Mouse (Mus musculus) lung, embryonic 14.5 days (tissue): ENCODE results near the gene Gm26558. TPM values are rescaled to one million over a fixed set of nuclear protein-coding genes. Genes with fewer than 3 reads are reported as not detected.

Source experiments
- ATAC-seq: fragments of 200-750 bp; cut with Nextera tagmentation; 2 replicates; pipeline ENCODE4 v1.8.0; 2017; ENCODE audit warnings: mild to moderate bottlenecking, moderate TSS enrichment, moderate library complexity; ENCODE audit not compliant: insufficient read depth
- DNase-seq: peaks from one replicate; pipeline ENCODE4 v3.0.0-alpha.2; 2015
- H3K27ac ChIP-seq: fragments of 300-500 bp; sonication (generic); 2 replicates; pipeline ENCODE4 v1.5.1; 2014; ENCODE audit warnings: low read depth, mild to moderate bottlenecking, moderate library complexity
- H3K27me3 ChIP-seq: fragments of 300-500 bp; sonication (generic); 2 replicates; pipeline ENCODE4 v1.6.1; 2014; ENCODE audit warnings: low read length, control low read depth; ENCODE audit not compliant: insufficient read depth
- H3K36me3 ChIP-seq: fragments of 300-500 bp; sonication (generic); 2 replicates; pipeline ENCODE4 v1.6.1; 2014; ENCODE audit warnings: control low read depth; ENCODE audit not compliant: insufficient read depth
- H3K4me1 ChIP-seq: fragments of 300-500 bp; sonication (generic); 2 replicates; pipeline ENCODE4 v1.6.1; 2014; ENCODE audit warnings: antibody characterized with exemption, control low read depth; ENCODE audit not compliant: insufficient read depth
- H3K4me2 ChIP-seq: fragments of 300-500 bp; sonication (generic); 2 replicates; pipeline ENCODE4 v1.6.1; 2014; ENCODE audit warnings: mild to moderate bottlenecking
- H3K4me3 ChIP-seq: fragments of 300-500 bp; sonication (generic); 2 replicates; pipeline ENCODE4 v1.5.1; 2014; ENCODE audit warnings: low read depth, low read length
- H3K9ac ChIP-seq: fragments of 300-500 bp; sonication (generic); 2 replicates; pipeline ENCODE4 v1.6.1; 2014
- H3K9me3 ChIP-seq: fragments of 300-500 bp; sonication (generic); 2 replicates; pipeline ENCODE4 v1.6.1; 2016; ENCODE audit warnings: low read depth, low read length, control low read depth
- CTCF ChIP-seq: IDR thresholded peaks from 2 replicates; pipeline ENCODE4 v1.5.1; 2016; ENCODE audit warnings: antibody characterized with exemption, low read depth
- WGBS: fragments of 180-500 bp; shearing (Covaris S2); extraction: QIAGEN DNeasy Blood & Tissue Kit; methylation state at CpG from one replicate; pipeline ENCODE4 v1.1.7; 2014; 5-methylcytosine and 5-hydroxymethylcytosine counted together
- polyA plus RNA-seq: library from polyadenylated mRNA; unstranded; fragments of >200 nt; fragmentation: Nextera tagmentation; extraction: Ambion mirVana; gene quantifications from 2 replicates; pipeline ENCODE4 v1.2.1, GENCODE M21; 2014

The Gm26558 gene
- polyA plus RNA-seq = 5.1 and 5.3 TPM in 2 replicates

DNA sequence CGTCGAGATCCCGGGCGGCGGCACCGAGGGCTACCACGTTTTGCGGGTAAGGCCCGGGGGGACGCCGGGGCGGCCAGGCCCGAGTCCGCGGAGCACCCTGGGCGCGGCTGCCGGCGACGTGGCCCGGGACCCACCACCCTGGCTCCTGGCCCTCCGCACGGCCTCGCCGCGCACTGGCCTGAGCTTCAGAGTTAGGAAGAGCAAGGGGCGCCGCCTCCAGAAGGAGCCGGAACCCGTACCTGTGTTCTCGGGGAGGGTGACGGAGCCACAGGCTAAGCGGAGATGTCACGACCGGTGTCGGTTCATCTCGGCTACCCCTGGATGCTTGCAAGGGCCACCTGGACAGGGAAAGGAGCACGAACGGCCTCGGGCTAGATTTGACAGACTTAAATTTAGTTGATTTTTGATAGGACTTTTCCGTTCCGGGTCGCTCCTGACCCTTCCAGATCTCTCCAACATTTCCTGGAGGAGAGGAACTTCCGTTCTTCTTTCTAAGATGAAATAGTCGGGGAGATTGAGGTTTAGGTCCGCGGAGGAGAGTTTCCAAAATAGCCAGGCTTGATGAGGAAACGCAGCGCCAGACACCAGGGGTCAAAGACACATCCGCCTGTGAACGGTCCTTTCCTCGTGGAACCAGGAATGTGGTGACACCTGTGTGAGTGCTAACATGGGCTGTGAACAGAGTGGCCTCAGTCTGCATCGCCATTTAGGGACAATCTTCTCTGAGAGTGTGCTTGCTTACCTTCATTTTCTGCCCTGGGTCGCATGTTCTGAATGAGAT lies at the start of gene Gm26558:
Gm26558 (minus strand) TSS at position 394 of the 781 bp plus-strand sequence.
- Histone ChIP-seq H3K27ac (peak within 1 kb of the TSS; percentile 96), H3K27me3 (no peaks in the 10 kb centered on the region), H3K36me3 (no peaks in the 10 kb centered on the region; the same call in 1 of the 2 replicates), H3K4me2 (peak within 1 kb of the TSS; percentile 79), H3K9ac (peak within 1 kb of the TSS; percentile 96), H3K9me3 (no peaks in the 10 kb centered on the region), H3K4me3 (peak within 1 kb of the TSS; percentile 93), H3K4me1 (peaks cover 3% of the 10 kb centered on the region; the same call in 1 of the 2 replicates)
- no peak for TF ChIP-seq CTCF
- WGBS = under 1% methylated on average over 50 of the region's 54 CpGs
- ATAC-seq (peak; percentile 77), DNase-seq (peak; percentile 56)

DNA sequence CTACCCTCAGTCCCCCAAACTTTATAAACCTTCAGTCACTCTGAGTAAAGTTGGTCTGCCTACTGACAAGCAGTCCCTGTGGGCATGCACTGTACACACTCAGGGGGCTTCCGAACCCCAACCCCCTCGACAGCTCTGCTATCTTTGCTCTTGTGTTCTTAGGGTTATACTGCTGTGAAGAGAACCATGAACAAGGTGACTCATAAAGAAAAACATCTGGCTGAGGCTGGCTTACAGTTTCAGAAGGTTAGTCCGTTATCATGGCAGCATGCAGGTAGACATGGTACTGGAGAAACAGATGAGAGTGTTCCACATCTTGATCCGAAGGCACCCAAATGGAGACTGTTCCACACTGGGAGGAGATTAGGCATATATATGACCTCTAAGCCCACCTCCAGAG lies 49.0 kb upstream of the Gm26558 start:
- Histone ChIP-seq H3K36me3 (peaks cover 47% of the 10 kb centered on the region), H3K27ac (no peak overlapping the region), H3K4me1 (no peaks in the 10 kb centered on the region), H3K9ac (no peak overlapping the region), H3K27me3 (no peaks in the 10 kb centered on the region), H3K9me3 (no peaks in the 10 kb centered on the region), H3K4me3 (no peak overlapping the region), H3K4me2 (no peak overlapping the region)
- no peak for TF ChIP-seq CTCF
- ATAC-seq (no peak), DNase-seq (no peak)
- 91% methylated on average over 4 of the region's 4 CpGs for WGBS

DNA sequence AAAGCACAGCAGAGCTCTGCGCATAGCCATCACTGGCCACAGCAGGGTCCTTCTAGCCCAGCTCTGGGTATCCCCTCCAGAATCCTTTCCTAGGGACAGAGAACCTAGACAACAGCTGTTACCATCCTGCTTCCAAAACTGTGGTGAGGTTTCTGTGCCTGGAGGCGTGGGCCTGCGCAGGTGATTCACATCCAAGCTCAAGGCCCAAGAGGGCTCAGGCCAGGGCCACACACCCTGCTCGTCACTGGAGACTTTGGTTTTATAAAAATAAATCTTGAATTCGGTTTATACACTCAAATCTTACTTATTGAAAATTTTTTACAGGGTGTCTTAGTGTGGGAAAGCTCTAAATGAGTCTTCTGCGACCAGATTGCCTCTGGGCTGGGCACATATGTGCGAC lies 48.3 kb upstream of the Gm26558 start:
- no peaks in the 10 kb centered on the region for H3K9me3 ChIP-seq
- no peak overlapping the region for H3K27ac ChIP-seq
- ATAC-seq = no peak
- no peak for TF ChIP-seq CTCF
- H3K36me3 ChIP-seq = peaks cover 40% of the 10 kb centered on the region
- H3K4me1 ChIP-seq = no peaks in the 10 kb centered on the region
- H3K27me3 ChIP-seq = no peaks in the 10 kb centered on the region
- no peak overlapping the region for H3K9ac ChIP-seq
- H3K4me2 ChIP-seq = no peak overlapping the region
- no peak for DNase-seq
- whole genome bisulfite sequencing = 88% methylated on average over 7 of the region's 7 CpGs
- H3K4me3 ChIP-seq = no peak overlapping the region

DNA sequence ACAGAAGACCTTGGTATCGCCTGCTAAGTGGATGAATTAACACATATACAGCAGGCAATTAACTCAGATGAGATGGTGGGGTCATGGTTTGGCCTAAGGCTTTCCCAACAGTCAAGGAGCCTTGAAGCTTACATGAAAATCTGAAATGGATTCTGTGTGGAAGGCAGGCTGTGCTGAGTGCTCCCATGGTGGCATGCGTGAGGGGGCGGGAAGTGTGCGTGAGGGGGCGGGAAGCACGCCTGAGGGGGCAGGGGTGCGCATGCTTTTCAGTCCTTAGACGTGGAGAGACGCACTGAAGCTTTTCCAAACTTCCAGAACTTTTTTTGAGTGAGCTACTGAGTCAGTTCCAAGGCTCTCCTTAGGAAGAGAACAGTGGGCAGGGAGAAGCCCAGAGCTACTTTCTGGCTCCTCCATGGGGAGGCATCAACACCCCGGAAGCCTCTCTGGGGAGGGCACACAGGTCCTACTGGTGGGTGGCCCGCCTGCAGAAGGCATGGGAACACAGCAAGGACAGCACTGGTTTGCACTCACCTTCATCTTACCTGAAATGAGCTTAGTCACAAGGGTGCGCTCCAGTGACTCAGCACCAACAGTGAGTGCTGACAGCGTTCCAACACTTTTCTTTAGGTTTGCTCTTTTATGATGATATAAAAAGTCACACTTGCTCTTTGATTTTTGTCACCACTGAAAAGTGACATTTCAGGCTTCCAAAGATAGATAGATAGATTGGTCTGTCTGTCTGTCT lies 47.2 kb upstream of the Gm26558 start:
- no peak for TF ChIP-seq CTCF
- Histone ChIP-seq H3K4me1 (no peaks in the 10 kb centered on the region), H3K4me3 (no peak overlapping the region), H3K36me3 (peaks cover 33% of the 10 kb centered on the region), H3K4me2 (no peak overlapping the region), H3K9ac (no peak overlapping the region), H3K9me3 (no peaks in the 10 kb centered on the region), H3K27ac (no peak overlapping the region), H3K27me3 (no peaks in the 10 kb centered on the region)
- DNase-seq (no peak), ATAC-seq (no peak)
- 67% methylated on average over 13 of the region's 13 CpGs for WGBS

- Histone ChIP-seq H3K27ac (no peak overlapping the region), H3K4me1 (no peaks in the 10 kb centered on the region), H3K4me3 (no peak overlapping the region), H3K9ac (no peak overlapping the region), H3K9me3 (no peaks in the 10 kb centered on the region), H3K27me3 (no peaks in the 10 kb centered on the region), H3K4me2 (no peak overlapping the region), H3K36me3 (no peaks in the 10 kb centered on the region)
- ATAC-seq (no peak), DNase-seq (no peak)
- TF ChIP-seq CTCF = no peak
- WGBS = 31% methylated on average over 5 of the region's 5 CpGs
These were observed 40.5 kb upstream of the Gm26558 start for GRCm38 (mm10) chr2:70702403-70702802.

DNA sequence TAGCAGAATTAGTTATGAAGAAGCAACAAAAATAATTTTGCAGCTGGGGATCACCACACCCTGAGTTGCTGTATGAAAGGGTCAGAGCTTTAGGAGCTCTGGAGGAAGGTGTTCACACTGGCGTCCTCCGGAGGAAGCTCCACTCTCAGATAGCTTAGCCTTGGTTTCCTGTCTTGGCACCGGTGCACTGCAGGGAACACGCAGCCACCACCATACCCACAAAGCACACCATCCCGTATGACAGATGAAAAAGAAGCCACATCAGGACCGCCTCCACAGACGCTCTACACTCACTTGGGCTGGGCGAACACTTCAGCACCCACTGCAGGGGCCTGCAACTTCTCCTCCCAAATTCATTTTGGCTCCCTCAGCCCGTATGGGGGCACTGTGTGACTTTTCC lies 39.7 kb upstream of the Gm26558 start:
- Histone ChIP-seq H3K4me1 (no peaks in the 10 kb centered on the region), H3K4me3 (no peak overlapping the region), H3K9me3 (no peaks in the 10 kb centered on the region), H3K27ac (no peak overlapping the region), H3K27me3 (no peaks in the 10 kb centered on the region), H3K9ac (no peak overlapping the region), H3K4me2 (no peak overlapping the region), H3K36me3 (no peaks in the 10 kb centered on the region)
- TF ChIP-seq CTCF = no peak
- ATAC-seq (no peak), DNase-seq (no peak)
- 43% methylated on average over 9 of the region's 9 CpGs for WGBS

DNA sequence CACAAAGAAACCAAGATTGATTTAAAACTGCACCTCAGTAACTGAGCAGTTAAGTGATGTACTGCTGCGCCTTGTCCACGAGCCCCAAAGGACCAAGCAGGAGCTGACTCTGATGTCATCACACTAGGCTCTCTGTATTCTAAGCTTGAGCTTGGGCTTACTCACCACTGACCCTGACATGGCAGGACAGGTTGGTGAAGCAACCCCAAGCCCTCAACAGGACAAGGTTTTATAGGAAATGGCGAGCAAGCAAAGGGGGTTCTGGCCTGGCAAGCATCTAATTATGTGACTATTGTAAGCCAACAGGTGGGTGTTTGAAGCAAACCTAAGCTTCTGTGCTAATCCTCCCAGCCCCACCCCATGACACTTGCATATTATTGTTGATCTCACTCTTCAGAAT lies 38.9 kb upstream of the Gm26558 start:
- no peaks in the 10 kb centered on the region for H3K9me3 ChIP-seq
- H3K36me3 ChIP-seq = no peaks in the 10 kb centered on the region
- no peak overlapping the region for H3K4me3 ChIP-seq
- H3K27me3 ChIP-seq = no peaks in the 10 kb centered on the region
- no peak overlapping the region for H3K27ac ChIP-seq
- DNase-seq (no peak), ATAC-seq (no peak)
- H3K9ac ChIP-seq = no peak overlapping the region
- TF ChIP-seq CTCF = no peak
- no peaks in the 10 kb centered on the region for H3K4me1 ChIP-seq
- no peak overlapping the region for H3K4me2 ChIP-seq
- WGBS = 74% methylated on average over 3 of the region's 3 CpGs
